Mouse (Mus musculus): ENCODE results near the gene Ip6k3. TPM values are rescaled to one million over a fixed set of nuclear protein-coding genes. Genes with fewer than 3 reads are reported as not detected.

The Ip6k3 gene
- polyA plus RNA-seq, 1 experiment from 2014 or later = 0.60 TPM

DNA sequence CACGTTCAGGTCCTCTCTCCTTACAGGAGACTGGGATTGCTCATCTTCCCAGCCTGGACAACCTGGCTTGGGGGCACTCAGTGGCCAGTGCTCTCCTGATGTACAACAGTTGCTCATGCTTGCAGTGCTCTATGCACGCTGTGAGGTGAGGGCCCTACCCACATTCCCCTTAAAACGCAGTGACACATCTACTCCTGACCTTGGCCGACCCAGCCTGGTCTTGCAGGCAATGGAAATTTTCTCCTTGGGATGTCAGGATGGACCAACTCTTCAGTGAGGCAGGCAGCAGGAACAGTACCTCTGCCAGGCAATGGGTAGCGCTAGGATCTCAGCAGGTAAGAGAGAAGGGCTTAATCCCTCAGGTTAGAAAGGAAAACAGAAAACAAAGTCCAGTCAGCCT is 19.5 kb upstream of the Ip6k3 start:
- no peak overlapping the region for H3K4me3 ChIP-seq (replicated peaks; ENCODE audit: low read length)
- H3K27ac ChIP-seq = no peak overlapping the region
- peaks cover 21% of the 10 kb centered on the region for H3K36me3 ChIP-seq (replicated peaks; ENCODE audit: control insufficient read depth, insufficient read depth)
- H3K4me2 ChIP-seq (replicated peaks) = no peak overlapping the region
- DNase-seq (ENCODE audit: low spot score) (no peak), ATAC-seq (ENCODE audit: low FRiP score) (no peak)
- no peaks in the 10 kb centered on the region for H3K27me3 ChIP-seq (ENCODE audit: control insufficient read depth, insufficient read depth, low read length)
- H3K9ac ChIP-seq = no peak overlapping the region
- 0 out of 2 replicates have a peak, but pooled peaks cover 4% of the 10 kb centered on the region for H3K4me1 ChIP-seq (replicated peaks; ENCODE audit: control insufficient read depth, insufficient read depth, low read length)
- H3K9me3 ChIP-seq (ENCODE audit: control insufficient read depth, low read length) = no peaks in the 10 kb centered on the region
- 64% methylated on average over 5 of the region's 5 CpGs for WGBS

- no peak for ATAC-seq (ENCODE audit: low FRiP score)
- Histone ChIP-seq H3K9me3 (ENCODE audit: control insufficient read depth, low read length) (no peaks in the 10 kb centered on the region), H3K27me3 (ENCODE audit: control insufficient read depth, insufficient read depth, low read length) (no peaks in the 10 kb centered on the region), H3K4me3 (replicated peaks; ENCODE audit: low read length) (no peak overlapping the region), H3K27ac (no peak overlapping the region), H3K4me1 (replicated peaks; ENCODE audit: control insufficient read depth, insufficient read depth, low read length) (0 out of 2 replicates have a peak, but pooled peaks cover 4% of the 10 kb centered on the region), H3K4me2 (replicated peaks) (no peak overlapping the region), H3K9ac (no peak overlapping the region), H3K36me3 (replicated peaks; ENCODE audit: control insufficient read depth, insufficient read depth) (peaks cover 11% of the 10 kb centered on the region)
- DNase-seq (ENCODE audit: low spot score) = no peak
- WGBS = 93% methylated on average over 3 of the region's 3 CpGs
Measured at GRCm38 (mm10) chr17:27186068-27186467, 18.5 kb upstream of the Ip6k3 start.

DNA sequence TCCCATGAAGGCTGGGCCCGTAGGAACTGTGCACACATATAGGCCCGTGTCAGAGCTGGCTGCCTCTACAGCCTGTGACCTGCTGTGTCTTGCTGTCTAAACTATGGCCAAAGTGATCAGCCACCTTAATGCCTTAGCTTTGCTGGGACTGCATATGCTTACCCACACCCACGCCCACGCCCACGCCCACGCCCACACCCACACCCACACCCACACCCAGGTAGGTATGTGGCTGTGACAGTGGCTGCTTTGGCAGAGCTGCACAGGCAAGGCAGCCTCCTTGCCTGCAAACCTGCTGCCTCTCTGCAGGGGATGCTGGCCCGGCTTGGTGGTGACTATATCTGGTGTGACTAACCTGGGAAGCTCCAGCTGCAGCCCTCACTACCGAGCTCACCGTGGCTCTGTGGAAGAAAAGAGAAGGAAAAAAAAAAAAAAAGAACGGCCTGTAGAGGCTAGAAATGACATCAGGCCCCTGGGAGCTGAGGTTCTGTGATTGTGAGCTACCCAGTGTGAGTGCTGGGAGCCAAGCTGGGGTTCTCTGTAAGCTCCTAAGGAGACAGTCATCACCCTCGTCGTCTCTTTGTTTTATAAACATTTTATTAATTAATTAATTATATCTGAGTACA is 16.2 kb upstream of the Ip6k3 start:
- H3K9ac ChIP-seq = no peak overlapping the region
- ATAC-seq (ENCODE audit: low FRiP score) (no peak), DNase-seq (ENCODE audit: low spot score) (no peak)
- no peak overlapping the region for H3K4me2 ChIP-seq (replicated peaks)
- 0 out of 2 replicates have a peak, but pooled peaks cover 4% of the 10 kb centered on the region for H3K4me1 ChIP-seq (replicated peaks; ENCODE audit: control insufficient read depth, insufficient read depth, low read length)
- H3K4me3 ChIP-seq (replicated peaks; ENCODE audit: low read length) = no peak overlapping the region
- WGBS = 76% methylated on average over 12 of the region's 12 CpGs
- no peaks in the 10 kb centered on the region for H3K27me3 ChIP-seq (ENCODE audit: control insufficient read depth, insufficient read depth, low read length)
- H3K27ac ChIP-seq = no peak overlapping the region
- no peaks in the 10 kb centered on the region for H3K36me3 ChIP-seq (replicated peaks; ENCODE audit: control insufficient read depth, insufficient read depth)
- H3K9me3 ChIP-seq (ENCODE audit: control insufficient read depth, low read length) = no peaks in the 10 kb centered on the region

GRCm38 (mm10) chr17:27182401-27182800 is 14.8 kb upstream of the Ip6k3 start:
- Histone ChIP-seq H3K4me1 (replicated peaks; ENCODE audit: control insufficient read depth, insufficient read depth, low read length) (no peaks in the 10 kb centered on the region), H3K4me3 (replicated peaks; ENCODE audit: low read length) (no peak overlapping the region), H3K9ac (no peak overlapping the region), H3K4me2 (replicated peaks) (no peak overlapping the region), H3K27ac (no peak overlapping the region), H3K9me3 (ENCODE audit: control insufficient read depth, low read length) (no peaks in the 10 kb centered on the region), H3K36me3 (replicated peaks; ENCODE audit: control insufficient read depth, insufficient read depth) (no peaks in the 10 kb centered on the region), H3K27me3 (ENCODE audit: control insufficient read depth, insufficient read depth, low read length) (no peaks in the 10 kb centered on the region)
- no peak for ATAC-seq (ENCODE audit: low FRiP score)
- DNase-seq (ENCODE audit: low spot score) = no peak
- 54% methylated on average over 5 of the region's 5 CpGs for WGBS

- no peak overlapping the region for H3K4me3 ChIP-seq (replicated peaks; ENCODE audit: low read length)
- H3K36me3 ChIP-seq (replicated peaks; ENCODE audit: control insufficient read depth, insufficient read depth) = no peaks in the 10 kb centered on the region
- 42% methylated on average over 3 of the region's 3 CpGs for WGBS
- no peak for ATAC-seq (ENCODE audit: low FRiP score)
- no peak overlapping the region for H3K4me2 ChIP-seq (replicated peaks)
- H3K4me1 ChIP-seq (replicated peaks; ENCODE audit: control insufficient read depth, insufficient read depth, low read length) = no peaks in the 10 kb centered on the region
- H3K9ac ChIP-seq = no peak overlapping the region
- no peaks in the 10 kb centered on the region for H3K9me3 ChIP-seq (ENCODE audit: control insufficient read depth, low read length)
- no peak for DNase-seq (ENCODE audit: low spot score)
- no peaks in the 10 kb centered on the region for H3K27me3 ChIP-seq (ENCODE audit: control insufficient read depth, insufficient read depth, low read length)
- no peak overlapping the region for H3K27ac ChIP-seq
Measured at GRCm38 (mm10) chr17:27181666-27182065, 14.1 kb upstream of the Ip6k3 start.

DNA sequence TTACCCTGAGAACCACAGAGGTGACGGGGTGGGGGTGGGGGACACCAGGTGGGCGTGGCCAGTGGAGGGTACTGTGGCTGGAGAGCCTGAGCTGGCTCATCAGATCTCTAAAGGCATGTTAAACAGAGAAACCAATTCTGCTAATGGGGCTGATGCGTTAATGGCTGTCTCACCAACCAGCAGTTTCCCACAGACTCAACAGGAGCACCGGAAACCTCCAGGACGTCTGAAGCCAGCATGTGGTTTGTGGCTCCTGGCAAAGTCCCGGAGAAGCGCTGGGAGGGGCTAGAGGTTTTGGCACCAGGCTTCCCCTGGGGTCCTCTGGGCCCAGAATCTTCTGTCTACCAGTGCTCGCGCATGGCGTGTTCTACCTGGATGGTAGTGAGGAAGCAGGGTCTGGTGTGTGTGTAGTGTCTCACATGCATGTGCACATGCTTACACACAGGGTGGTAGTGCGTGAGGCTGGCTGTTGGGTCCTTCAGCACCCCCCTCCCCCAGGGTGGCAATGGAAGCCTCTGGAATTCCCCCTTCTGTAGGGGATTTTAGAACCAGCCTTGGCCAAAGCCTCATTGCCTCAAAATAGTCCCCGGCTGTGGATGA is 12.2 kb upstream of the Ip6k3 start:
- Histone ChIP-seq H3K27ac (no peak overlapping the region), H3K9me3 (ENCODE audit: control insufficient read depth, low read length) (no peaks in the 10 kb centered on the region), H3K36me3 (replicated peaks; ENCODE audit: control insufficient read depth, insufficient read depth) (no peaks in the 10 kb centered on the region), H3K4me2 (replicated peaks) (no peak overlapping the region), H3K4me3 (replicated peaks; ENCODE audit: low read length) (no peak overlapping the region), H3K27me3 (ENCODE audit: control insufficient read depth, insufficient read depth, low read length) (no peaks in the 10 kb centered on the region), H3K4me1 (replicated peaks; ENCODE audit: control insufficient read depth, insufficient read depth, low read length) (peaks cover 15% of the 10 kb centered on the region), H3K9ac (no peak overlapping the region)
- ATAC-seq (ENCODE audit: low FRiP score) (no peak), DNase-seq (ENCODE audit: low spot score) (no peak)
- WGBS = 69% methylated on average over 12 of the region's 12 CpGs

GRCm38 (mm10) chr17:27178427-27179177 is 11.0 kb upstream of the Ip6k3 start:
- Histone ChIP-seq H3K4me2 (replicated peaks) (no peak overlapping the region), H3K4me1 (replicated peaks; ENCODE audit: control insufficient read depth, insufficient read depth, low read length) (peaks cover 15% of the 10 kb centered on the region), H3K4me3 (replicated peaks; ENCODE audit: low read length) (no peak overlapping the region), H3K9me3 (ENCODE audit: control insufficient read depth, low read length) (no peaks in the 10 kb centered on the region), H3K9ac (no peak overlapping the region), H3K36me3 (replicated peaks; ENCODE audit: control insufficient read depth, insufficient read depth) (no peaks in the 10 kb centered on the region), H3K27ac (no peak overlapping the region), H3K27me3 (ENCODE audit: control insufficient read depth, insufficient read depth, low read length) (no peaks in the 10 kb centered on the region)
- no peak for DNase-seq (ENCODE audit: low spot score)
- no peak for ATAC-seq (ENCODE audit: low FRiP score)
- WGBS = 84% methylated on average over 17 of the region's 17 CpGs

DNA sequence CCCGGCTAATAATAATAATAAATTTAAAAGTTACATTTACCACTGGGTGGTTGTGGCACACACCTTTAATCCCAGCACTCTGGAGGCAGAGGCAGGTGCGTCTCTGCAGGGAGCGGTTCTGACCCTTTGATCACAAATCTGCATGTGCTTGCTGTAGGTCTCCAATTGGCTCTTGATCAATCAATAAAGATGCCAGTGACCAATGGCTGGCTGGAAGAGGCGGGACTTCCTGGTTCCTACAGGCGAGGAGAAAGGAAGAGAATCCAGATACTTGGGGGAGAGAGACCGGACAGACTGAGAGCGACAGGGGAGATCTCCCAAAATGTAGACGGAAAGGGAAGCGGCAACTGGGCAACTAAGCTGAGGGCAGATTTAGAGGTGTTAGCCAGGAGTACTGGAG is 10.4 kb upstream of the Ip6k3 start:
- H3K9ac ChIP-seq = no peak overlapping the region
- ATAC-seq (ENCODE audit: low FRiP score) = no peak
- H3K4me2 ChIP-seq (replicated peaks) = no peak overlapping the region
- peaks cover 15% of the 10 kb centered on the region for H3K4me1 ChIP-seq (replicated peaks; ENCODE audit: control insufficient read depth, insufficient read depth, low read length)
- no peaks in the 10 kb centered on the region for H3K27me3 ChIP-seq (ENCODE audit: control insufficient read depth, insufficient read depth, low read length)
- no peak overlapping the region for H3K27ac ChIP-seq
- no peak for DNase-seq (ENCODE audit: low spot score)
- 89% methylated on average over 9 of the region's 9 CpGs for WGBS
- H3K4me3 ChIP-seq (replicated peaks; ENCODE audit: low read length) = no peak overlapping the region
- H3K9me3 ChIP-seq (ENCODE audit: control insufficient read depth, low read length) = no peaks in the 10 kb centered on the region
- no peaks in the 10 kb centered on the region for H3K36me3 ChIP-seq (replicated peaks; ENCODE audit: control insufficient read depth, insufficient read depth)

DNA sequence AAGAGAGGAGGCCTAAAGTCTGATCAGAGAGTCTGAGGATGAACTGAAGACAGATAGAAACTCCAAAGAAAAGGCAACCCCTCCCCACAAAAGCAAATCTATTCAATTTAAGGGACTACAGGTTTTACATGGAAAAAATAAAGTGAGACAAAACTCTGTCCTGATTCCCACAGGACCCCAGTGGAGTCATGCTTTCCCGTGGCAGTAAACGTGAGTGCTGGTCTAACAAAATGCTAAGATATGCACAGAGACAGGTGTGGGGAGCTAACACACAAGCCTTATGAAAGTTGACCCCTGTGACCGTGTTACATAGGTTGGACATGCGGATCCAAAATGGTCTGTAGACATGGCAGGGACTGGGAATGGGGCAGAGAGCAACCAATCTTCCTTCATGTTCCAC is 9.2 kb upstream of the Ip6k3 start:
- Histone ChIP-seq H3K36me3 (replicated peaks; ENCODE audit: control insufficient read depth, insufficient read depth) (no peaks in the 10 kb centered on the region), H3K4me1 (replicated peaks; ENCODE audit: control insufficient read depth, insufficient read depth, low read length) (peaks cover 15% of the 10 kb centered on the region), H3K9ac (no peak overlapping the region), H3K27ac (no peak overlapping the region), H3K27me3 (ENCODE audit: control insufficient read depth, insufficient read depth, low read length) (no peaks in the 10 kb centered on the region), H3K4me2 (replicated peaks) (no peak overlapping the region), H3K9me3 (ENCODE audit: control insufficient read depth, low read length) (no peaks in the 10 kb centered on the region), H3K4me3 (replicated peaks; ENCODE audit: low read length) (no peak overlapping the region)
- DNase-seq (ENCODE audit: low spot score) (no peak), ATAC-seq (ENCODE audit: low FRiP score) (no peak)
- 82% methylated on average over 4 of the region's 4 CpGs for WGBS

All from hindbrain, embryonic 14.5 days (tissue).